8 mouse cellular contexts compared by ENCODE assay signal in genomic region chr17:87882594-87882993, GRCm38 (mm10). TPM values are rescaled to one million over a fixed set of nuclear protein-coding genes. Genes with fewer than 3 reads are reported as not detected.
DNase-seq lines count a peak whose midpoint lies in the region; ATAC-seq lines count a peak whose summit lies in the region.

No protein-coding gene starts in this region.

- no peaks in the 10 kb centered on the region for H3K27me3 ChIP-seq in heart, embryonic 16.5 days (ENCODE audit: control insufficient read depth, insufficient read depth, low read length)
- H3K27me3 ChIP-seq in embryonic facial prominence, embryonic 10.5 days (replicated peaks; ENCODE audit: low read depth, poor library complexity, severe bottlenecking), result no peaks in the 10 kb centered on the region

- no peaks in the 10 kb centered on the region for H3K9me3 ChIP-seq in heart, embryonic 16.5 days (replicated peaks; ENCODE audit: control insufficient read depth, low read length)
- no peaks in the 10 kb centered on the region for H3K9me3 ChIP-seq in embryonic facial prominence, embryonic 10.5 days

- no peak overlapping the region for H3K27ac ChIP-seq in heart, embryonic 16.5 days (ENCODE audit: low read length)
- H3K27ac ChIP-seq in embryonic facial prominence, embryonic 10.5 days (replicated peaks), result no peak overlapping the region

- H3K4me2 ChIP-seq in heart, embryonic 16.5 days (ENCODE audit: low read depth, low read length), result no peak overlapping the region

- no peaks in the 10 kb centered on the region for H3K36me3 ChIP-seq in heart, embryonic 16.5 days (ENCODE audit: control insufficient read depth, insufficient read depth)
- no peaks in the 10 kb centered on the region for H3K36me3 ChIP-seq in embryonic facial prominence, embryonic 10.5 days (replicated peaks)

- no peak overlapping the region for H3K4me3 ChIP-seq in heart, embryonic 16.5 days (ENCODE audit: low read length)
- H3K4me3 ChIP-seq in embryonic facial prominence, embryonic 10.5 days, result no peak overlapping the region

- H3K4me1 ChIP-seq in heart, embryonic 16.5 days (ENCODE audit: control insufficient read depth, insufficient read depth, low read length), result 0 out of 2 replicates have a peak, but pooled peaks cover under 1% of the 10 kb centered on the region
- peaks cover 18% of the 10 kb centered on the region for H3K4me1 ChIP-seq in embryonic facial prominence, embryonic 10.5 days

- WGBS in heart, embryonic 16.5 days, result 0% methylated on average over 1 of the region's 1 CpGs
- 50% methylated on average over 1 of the region's 1 CpGs for WGBS in embryonic facial prominence, embryonic 10.5 days

- no peak for DNase-seq in heart, adult 8-10 months (ENCODE audit: low spot score)
- peak; percentile 11 for DNase-seq in CD4-positive helper T cell, adult 2 months (ENCODE audit: low read depth, low spot score)
- peak; percentile 60 for DNase-seq in adipocyte (ENCODE audit: low spot score)
- DNase-seq in embryonic facial prominence, embryonic 10.5 days (ENCODE audit: low spot score), result peak; percentile 51
- peak; percentile 54 to 83 for DNase-seq in kidney, postnatal 36 days
- peak; percentile 65 for DNase-seq in retina, embryonic 14.5 days (ENCODE audit: low spot score)
- DNase-seq in frontal cortex, postnatal 10 days (ENCODE audit: low spot score in 2 of 2), result no peak

- ATAC-seq in heart, embryonic 16.5 days (replicated peaks; ENCODE audit: extremely low read depth, insufficient read depth, low FRiP score), result peak; percentile 14; the same call in 1 of the 2 replicates

- no peak overlapping the region for H3K9ac ChIP-seq in heart, embryonic 16.5 days (ENCODE audit: low read length)

RNA-seq across cellular contexts. Expression of gene Rpl36-ps4, which starts 38.2 kb away (rescaled TPM):
- polyA plus RNA-seq in heart, embryonic 16.5 days (2015; fragmentation: Nextera tagmentation; extraction: Ambion mirVana), result not detected in 2 replicates
- not detected for total RNA-seq in heart, adult 8-10 months (2022)
- not detected in 2 replicates for polyA plus RNA-seq in embryonic facial prominence, embryonic 10.5 days (2016; fragmentation: Nextera tagmentation; extraction: Ambion mirVana)

Comparison
In these comparisons a context has a peak if more than half of its experiments do, and no peak if none do; other contexts are left out.
1. DNase-seq: peak in CD4-positive helper T cell, adult 2 months (single experiment), adipocyte (single experiment), embryonic facial prominence, embryonic 10.5 days (single experiment), kidney, postnatal 36 days (2 of 2) and retina, embryonic 14.5 days (single experiment); none in heart, adult 8-10 months (single experiment) and frontal cortex, postnatal 10 days (0 of 2).